Comparison of ENCODE assay signal across 23 mouse cellular contexts in genomic region chr8:114121781-114122180, GRCm38 (mm10). TPM values are rescaled to one million over a fixed set of nuclear protein-coding genes. Genes with fewer than 3 reads are reported as not detected.
DNase-seq lines count a peak whose midpoint lies in the region; ATAC-seq and TF ChIP-seq lines count a peak whose summit lies in the region.
"Had no signal": no experiment of that assay in that cellular context is flagged by ENCODE, and none has a peak within 500 bp of the region (broad histone marks: within the 10 kb centered on the region; RNA-seq: fewer than 3 reads in every experiment).

No protein-coding gene starts in this region.

- 82% methylated on average over 1 of the region's 1 CpGs for WGBS in heart, postnatal 0 days
- 77% methylated on average over 1 of the region's 1 CpGs for WGBS in heart, embryonic 10.5 days
- WGBS in midbrain, postnatal 0 days = 62% methylated on average over 1 of the region's 1 CpGs

- no peak for TF ChIP-seq POLR2A in brain, embryonic 14.5 days (IDR thresholded peaks at IDR 0.05; ENCODE audit: borderline replicate concordance, extremely low read depth, insufficient read depth, insufficient read length, poor library complexity, severe bottlenecking)

- no peak for TF ChIP-seq CTCF in heart, postnatal 0 days (IDR thresholded peaks at IDR 0.05; ENCODE audit: low read depth)
- no peak for TF ChIP-seq CTCF in brain, embryonic 14.5 days (IDR thresholded peaks at IDR 0.05; ENCODE audit: borderline replicate concordance, extremely low read depth, insufficient read depth, insufficient read length)
- TF ChIP-seq CTCF in midbrain, postnatal 0 days (IDR thresholded peaks at IDR 0.05) = no peak

- H3K36me3 ChIP-seq in heart, postnatal 0 days (replicated peaks; ENCODE audit: control insufficient read depth, insufficient read depth, low read length) = no peaks in the 10 kb centered on the region
- H3K36me3 ChIP-seq in heart, embryonic 10.5 days = no peaks in the 10 kb centered on the region
- no peaks in the 10 kb centered on the region for H3K36me3 ChIP-seq in midbrain, postnatal 0 days (ENCODE audit: insufficient read depth, low read length)
- H3K36me3 ChIP-seq: forebrain, embryonic 12.5 days; G1E; hindbrain, embryonic 13.5 days; limb, embryonic 12.5 days; liver, embryonic 15.5 days; midbrain, embryonic 10.5 days; midbrain, embryonic 15.5 days had no signal

- ATAC-seq in heart, postnatal 0 days (ENCODE audit: insufficient read depth, low read depth) = no peak
- ATAC-seq in midbrain, postnatal 0 days (ENCODE audit: low FRiP score) = no peak
- ATAC-seq: activated CD4-positive, CD25-positive, alpha-beta regulatory T cell, adult 4 months; midbrain, embryonic 15.5 days had no signal

- H3K9ac ChIP-seq in heart, postnatal 0 days (replicated peaks; ENCODE audit: low read depth, low read length) = no peak overlapping the region
- no peak overlapping the region for H3K9ac ChIP-seq in midbrain, postnatal 0 days (replicated peaks; ENCODE audit: low read length, poor library complexity, severe bottlenecking)
- H3K9ac ChIP-seq: forebrain, embryonic 12.5 days; hindbrain, embryonic 13.5 days; limb, embryonic 12.5 days; liver, embryonic 15.5 days; lung, embryonic 14.5 days; midbrain, embryonic 15.5 days had no signal

- H3K4me2 ChIP-seq in heart, postnatal 0 days (ENCODE audit: low read depth, low read length) = no peak overlapping the region
- H3K4me2 ChIP-seq in midbrain, postnatal 0 days (ENCODE audit: low read depth, low read length, poor library complexity, severe bottlenecking) = no peak overlapping the region
- H3K4me2 ChIP-seq: forebrain, embryonic 12.5 days; hindbrain, embryonic 13.5 days; limb, embryonic 12.5 days; liver, embryonic 15.5 days; lung, embryonic 14.5 days; midbrain, embryonic 15.5 days had no signal

- no peaks in the 10 kb centered on the region for H3K4me1 ChIP-seq in heart, postnatal 0 days (ENCODE audit: control insufficient read depth, insufficient read depth)
- no peaks in the 10 kb centered on the region for H3K4me1 ChIP-seq in heart, embryonic 10.5 days
- no peaks in the 10 kb centered on the region for H3K4me1 ChIP-seq in midbrain, postnatal 0 days (ENCODE audit: insufficient read depth, low read length)
- H3K4me1 ChIP-seq: forebrain, embryonic 12.5 days; hindbrain, embryonic 13.5 days; liver, embryonic 15.5 days; midbrain, embryonic 15.5 days had no signal

- no peak for TF ChIP-seq EP300 in heart, postnatal 0 days (IDR thresholded peaks at IDR 0.05; ENCODE audit: low read depth)

- peak overlapping the region; percentile 2; the same call in 1 of the 2 replicates for H3K27ac ChIP-seq in heart, postnatal 0 days (ENCODE audit: low read depth)
- no peak overlapping the region for H3K27ac ChIP-seq in heart, embryonic 10.5 days
- no peak overlapping the region for H3K27ac ChIP-seq in midbrain, postnatal 0 days (ENCODE audit: low read depth, low read length)
- H3K27ac ChIP-seq: forebrain, embryonic 12.5 days; hindbrain, embryonic 13.5 days; limb, embryonic 12.5 days; liver, embryonic 15.5 days; midbrain, embryonic 10.5 days; midbrain, embryonic 15.5 days had no signal

- no peak for DNase-seq in heart, postnatal 0 days (ENCODE audit: low spot score)
- DNase-seq in heart, embryonic 10.5 days (ENCODE audit: low spot score) = no peak
- peak; percentile 75 for DNase-seq in Muller cell, postnatal 12 days (ENCODE audit: inconsistent ontology term)
- DNase-seq in adrenal gland, postnatal 10 days = peak; percentile 49
- DNase-seq in brain, embryonic 14.5 days (ENCODE audit: low read depth) = peak; percentile 17
- no peak for DNase-seq in T-cell, adult 2 months (ENCODE audit: low spot score)
- DNase-seq in midbrain, postnatal 0 days (ENCODE audit: low spot score) = no peak
- DNase-seq: cerebellum, adult 18-20 months; cerebellum, postnatal 10 days; gastrocnemius, postnatal 25 days; kidney, adult 11 months; kidney, postnatal 25 days; lung, embryonic 14.5 days; thymus, postnatal 4 days had no signal

- no peaks in the 10 kb centered on the region for H3K9me3 ChIP-seq in heart, postnatal 0 days (replicated peaks; ENCODE audit: control insufficient read depth, low read length)
- no peaks in the 10 kb centered on the region for H3K9me3 ChIP-seq in heart, embryonic 10.5 days
- no peaks in the 10 kb centered on the region for H3K9me3 ChIP-seq in midbrain, postnatal 0 days (ENCODE audit: low read length)
- H3K9me3 ChIP-seq: forebrain, embryonic 12.5 days; hindbrain, embryonic 13.5 days; liver, embryonic 15.5 days; midbrain, embryonic 10.5 days; midbrain, embryonic 15.5 days had no signal

- H3K27me3 ChIP-seq in heart, postnatal 0 days (ENCODE audit: control insufficient read depth, insufficient read depth, low read length) = no peaks in the 10 kb centered on the region
- no peaks in the 10 kb centered on the region for H3K27me3 ChIP-seq in heart, embryonic 10.5 days (ENCODE audit: insufficient read depth, poor library complexity, severe bottlenecking)
- H3K27me3 ChIP-seq in midbrain, postnatal 0 days (ENCODE audit: insufficient read depth, low read length) = no peaks in the 10 kb centered on the region
- H3K27me3 ChIP-seq: forebrain, embryonic 12.5 days; hindbrain, embryonic 13.5 days; limb, embryonic 12.5 days; liver, embryonic 15.5 days; midbrain, embryonic 15.5 days had no signal

- H3K4me3 ChIP-seq in heart, postnatal 0 days (ENCODE audit: low read depth, low read length) = no peak overlapping the region
- H3K4me3 ChIP-seq in heart, embryonic 10.5 days = no peak overlapping the region
- no peak overlapping the region for H3K4me3 ChIP-seq in midbrain, postnatal 0 days (ENCODE audit: low read depth, low read length)
- H3K4me3 ChIP-seq: erythroblast, embryonic 14.5 days; forebrain, embryonic 12.5 days; hindbrain, embryonic 13.5 days; limb, embryonic 12.5 days; liver, embryonic 15.5 days; midbrain, embryonic 10.5 days; midbrain, embryonic 15.5 days had no signal

RNA-seq across cellular contexts. Expression of gene Nudt7, which starts 11.6 kb away (rescaled TPM):
- 25.3 and 30.8 TPM in 2 replicates for total RNA-seq in heart, postnatal 0 days (2014; rRNA removed; ENCODE audit: low replicate concordance)
- polyA plus RNA-seq in heart, postnatal 0 days (2015; fragmentation: Nextera tagmentation; extraction: Ambion mirVana) = 66.5 and 71.8 TPM in 2 replicates
- polyA plus RNA-seq in heart, embryonic 10.5 days (2016; fragmentation: Nextera tagmentation; extraction: Ambion mirVana) = 20.5 and 23.8 TPM in 2 replicates
- total RNA-seq in adrenal gland, postnatal 10 days (2021) = 10 to 100 TPM; 68.9 to 77.9 TPM
- 3.5 and 3.7 TPM in 2 replicates for polyA plus RNA-seq in brain, embryonic 14.5 days (2012; rRNA removed)
- 0.71 and 1.4 TPM in 2 replicates for total RNA-seq in midbrain, postnatal 0 days (2014; rRNA removed)
- polyA plus RNA-seq in midbrain, postnatal 0 days (2015; fragmentation: Nextera tagmentation; extraction: Ambion mirVana) = 3.5 and 3.9 TPM in 2 replicates
- polyA plus RNA-seq: G1E had no signal

Comparison
In these comparisons a context has a peak if more than half of its experiments do, and no peak if none do; other contexts are left out.
1. DNase-seq: peak in Muller cell, postnatal 12 days (single experiment), adrenal gland, postnatal 10 days (single experiment) and brain, embryonic 14.5 days (single experiment); none in heart, postnatal 0 days (single experiment), heart, embryonic 10.5 days (single experiment), T-cell, adult 2 months (single experiment) and midbrain, postnatal 0 days (single experiment).